Mouse (Mus musculus): ENCODE measurements around the gene Hbs1l.
A peak's percentile ranks its signal among the peaks of the same experiment; 100 is the strongest.
"Not testable (repeated sequence)": the region's sequence is repeated elsewhere in the genome, so short reads cannot be mapped to it uniquely, and the experiment has no call there.

Hbs1l gene

GRCm38 (mm10) chr10:21359086-21359485, 63.3 kb downstream of the Hbs1l start:
- no peak for DNase-seq (ENCODE audit: low spot score in 2 of 2)

DNA sequence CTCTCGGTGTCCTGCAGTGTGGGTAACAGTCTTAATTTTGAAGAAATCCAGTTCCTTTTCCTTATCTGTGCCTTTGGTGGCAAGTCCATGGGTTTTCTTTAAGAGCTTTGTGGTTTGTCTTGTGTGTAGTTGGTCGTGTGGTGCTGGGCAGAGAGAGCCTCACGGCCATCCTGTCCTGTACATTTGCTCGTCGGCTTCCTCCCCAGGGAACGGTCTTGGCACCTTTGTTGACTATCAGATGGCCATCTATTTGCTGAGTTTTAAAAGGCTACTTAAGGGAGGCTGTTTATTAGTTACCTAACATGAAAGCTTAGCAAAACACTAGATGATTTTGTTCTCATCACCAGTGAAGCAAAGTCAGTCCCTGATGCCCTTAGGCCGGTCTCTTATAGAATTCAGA, 66.1 kb downstream of the Hbs1l start:
- no peak for DNase-seq (ENCODE audit: low spot score in 2 of 2)

- DNase-seq (ENCODE audit: low spot score in 2 of 2) = no peak
These were observed 67.5 kb downstream of the Hbs1l start for GRCm38 (mm10) chr10:21363297-21363696.

GRCm38 (mm10) chr10:21364946-21365345, 69.2 kb downstream of the Hbs1l start:
- DNase-seq (ENCODE audit: low spot score in 2 of 2) = no peak

DNA sequence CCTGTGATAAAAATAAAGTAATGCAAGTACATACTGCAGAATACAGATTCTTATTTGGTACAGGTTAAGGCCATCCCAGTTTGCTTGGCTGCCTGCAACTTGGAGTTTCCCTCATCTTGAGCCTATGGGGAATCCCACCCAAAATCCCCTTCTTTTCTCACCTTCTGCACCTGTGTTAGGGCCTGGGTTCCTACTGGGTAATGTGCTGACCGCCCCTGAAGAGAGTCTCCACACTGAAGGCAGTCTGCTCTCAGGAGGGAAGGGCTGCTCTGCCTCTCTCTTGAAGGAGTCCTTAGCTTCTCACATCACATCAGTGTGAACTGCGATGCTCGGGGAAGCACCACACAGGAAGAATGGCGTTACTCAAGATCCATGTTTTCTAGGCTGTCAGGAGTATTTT, 70.1 kb downstream of the Hbs1l start:
- DNase-seq (ENCODE audit: low spot score in 2 of 2) = no peak

DNA sequence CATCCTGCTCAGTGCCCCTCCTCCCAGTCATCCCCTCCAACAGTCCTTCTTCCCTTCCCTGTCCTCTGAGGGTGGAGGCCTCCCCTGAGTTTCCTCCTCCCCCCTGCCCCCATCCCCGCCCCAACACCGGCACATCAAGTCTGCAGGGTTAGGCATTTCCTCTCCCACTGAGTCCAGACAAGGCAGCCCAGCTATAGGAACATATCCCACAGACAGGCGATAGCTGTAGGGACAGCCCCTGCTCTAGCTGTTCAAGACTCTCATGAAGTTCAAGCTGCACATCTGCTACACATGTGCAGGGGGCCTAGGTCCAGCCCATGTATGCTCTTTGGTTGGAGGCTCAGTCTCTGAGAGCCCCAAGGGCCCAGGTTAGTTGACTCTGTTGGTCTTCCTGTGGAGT, 70.7 kb downstream of the Hbs1l start:
- no peak for DNase-seq (ENCODE audit: low spot score in 2 of 2)

- no peak for DNase-seq (ENCODE audit: low spot score in 2 of 2)
These were observed 71.7 kb downstream of the Hbs1l start for GRCm38 (mm10) chr10:21367481-21367880.

DNA sequence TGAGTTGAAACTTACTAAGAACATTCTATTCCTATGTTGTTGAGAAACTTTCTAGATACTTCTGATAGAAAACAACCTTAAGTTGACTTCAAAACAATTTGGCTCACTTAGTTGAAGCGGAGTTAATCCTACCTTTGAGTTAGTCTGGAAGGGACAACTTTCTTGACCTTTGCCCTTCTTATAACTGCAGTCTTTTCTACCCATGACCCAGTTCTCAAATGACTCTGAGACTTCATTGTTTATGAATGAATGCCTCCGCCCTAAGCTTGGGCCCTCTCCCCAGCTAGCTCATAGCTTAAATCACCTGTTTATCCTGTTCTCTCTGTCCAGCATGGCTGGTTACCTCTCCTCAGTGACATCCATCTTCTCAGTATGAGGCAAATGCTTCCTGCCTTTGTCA, 73.8 kb downstream of the Hbs1l start:
- DNase-seq (ENCODE audit: low spot score in 2 of 2) = no peak

- DNase-seq (ENCODE audit: low spot score in 2 of 2) = no peak
These were observed 76.5 kb downstream of the Hbs1l start for GRCm38 (mm10) chr10:21372271-21372670.

DNA sequence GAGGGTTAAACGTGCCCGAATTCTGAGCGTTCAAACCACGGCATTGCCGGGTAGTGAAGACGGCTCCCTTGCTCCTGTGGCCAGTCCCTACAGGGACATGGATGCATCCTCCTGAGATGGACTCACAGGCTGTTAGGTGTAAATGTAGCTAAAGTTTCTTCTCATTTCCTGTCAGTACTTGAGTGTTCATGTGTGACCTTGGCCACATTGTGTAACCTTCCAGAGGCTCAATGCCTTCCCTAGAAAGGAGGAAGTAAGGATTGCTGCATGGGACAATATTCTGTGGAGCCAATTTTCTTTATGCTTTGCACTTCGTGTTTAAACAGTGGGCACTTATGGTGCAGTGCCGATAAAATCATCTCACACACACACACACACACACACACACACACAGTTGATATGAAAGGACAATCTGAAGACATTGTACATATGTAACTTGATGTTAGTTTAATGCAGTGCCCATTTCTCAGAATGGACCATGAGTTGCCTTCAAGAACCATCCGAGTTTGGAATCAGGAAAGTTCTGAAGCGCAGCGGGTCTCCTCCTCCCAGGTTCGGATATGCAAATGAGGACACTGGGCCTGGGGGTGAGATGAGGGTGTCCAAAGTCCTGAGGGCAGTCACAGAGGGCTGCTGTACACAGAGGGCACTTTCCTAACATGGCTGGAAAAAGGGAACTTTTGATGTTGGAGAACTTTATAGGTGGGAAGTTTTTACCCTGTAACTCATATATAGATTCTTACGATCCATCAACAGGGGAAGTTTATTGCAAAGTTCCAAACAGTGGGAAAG, 81.1 kb downstream of the Hbs1l start, which contains the start of gene Aldh8a1:
Gene Aldh8a1, plus strand, starts transcription at position 610 of the 792 bp plus-strand sequence.
- no peak for DNase-seq (ENCODE audit: low spot score in 2 of 2)

GRCm38 (mm10) chr10:21378196-21378944, 82.6 kb downstream of the Hbs1l start:
- DNase-seq (ENCODE audit: low spot score in 2 of 2) = peak in 1 of 2 experiments; percentile 12

GRCm38 (mm10) chr10:21382914-21383313, 87.1 kb downstream of the Hbs1l start:
- peak in 1 of 2 experiments; percentile 18 for DNase-seq (ENCODE audit: low spot score in 2 of 2)

GRCm38 (mm10) chr10:21385111-21385663, 89.4 kb downstream of the Hbs1l start:
- no peak for DNase-seq (ENCODE audit: low spot score in 2 of 2)

DNA sequence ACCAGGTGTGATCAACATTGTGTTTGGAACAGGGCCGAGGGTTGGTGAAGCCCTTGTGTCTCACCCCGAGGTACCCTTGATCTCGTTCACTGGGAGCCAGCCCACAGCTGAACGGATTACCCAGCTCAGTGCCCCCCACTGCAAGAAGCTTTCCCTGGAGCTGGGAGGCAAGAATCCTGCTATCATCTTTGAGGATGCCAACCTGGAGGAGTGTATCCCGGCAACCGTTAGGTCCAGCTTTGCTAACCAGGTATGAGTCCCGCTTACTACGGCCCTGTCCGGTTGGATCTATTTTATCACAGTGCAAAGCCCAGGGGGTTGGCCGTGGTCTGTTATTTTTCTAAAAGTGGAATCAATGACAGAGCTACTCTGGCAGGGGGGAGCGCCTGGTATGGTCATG, 93.3 kb downstream of the Hbs1l start:
- no peak for DNase-seq (ENCODE audit: low spot score in 2 of 2)

- no peak for DNase-seq (ENCODE audit: low spot score in 2 of 2)
These were observed 94.7 kb downstream of the Hbs1l start for GRCm38 (mm10) chr10:21390440-21390839.

GRCm38 (mm10) chr10:21391286-21391685, 95.5 kb downstream of the Hbs1l start:
- DNase-seq (ENCODE audit: low spot score in 2 of 2) = no peak

GRCm38 (mm10) chr10:21393390-21393789, 97.6 kb downstream of the Hbs1l start:
- no peak for DNase-seq (ENCODE audit: low spot score in 2 of 2)

GRCm38 (mm10) chr10:21395426-21396139, 99.8 kb downstream of the Hbs1l start:
- no peak for DNase-seq (ENCODE audit: low spot score in 2 of 2)

- not testable (repeated sequence) for DNase-seq (ENCODE audit: low spot score in 2 of 2)
These were observed 103.2 kb downstream of the Hbs1l start for GRCm38 (mm10) chr10:21398873-21399425.

DNA sequence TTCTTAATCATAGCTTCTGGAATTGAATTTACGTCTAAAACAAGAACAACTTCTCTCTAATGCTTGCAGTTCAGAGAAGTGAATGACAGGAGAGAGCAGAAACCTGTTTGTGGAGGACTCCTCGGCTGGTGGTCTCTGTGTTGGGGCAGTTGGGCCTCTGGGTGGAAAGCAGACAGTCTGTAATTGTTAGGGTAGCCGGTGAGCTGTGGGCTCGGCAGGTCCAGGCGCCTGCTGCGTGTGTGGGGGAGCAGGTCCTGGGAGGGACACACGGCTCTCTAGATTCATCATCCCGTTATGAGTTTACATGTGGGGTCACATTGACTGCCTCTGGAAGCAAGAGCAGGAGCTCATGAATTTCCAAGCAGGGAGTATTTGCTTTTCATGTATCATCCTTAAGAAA, 103.8 kb downstream of the Hbs1l start:
- no peak for DNase-seq (ENCODE audit: low spot score in 2 of 2)

GRCm38 (mm10) chr10:21400031-21400430, 104.3 kb downstream of the Hbs1l start:
- no peak for DNase-seq (ENCODE audit: low spot score in 2 of 2)

- no peak for DNase-seq (ENCODE audit: low spot score in 2 of 2)
These were observed 104.7 kb downstream of the Hbs1l start for GRCm38 (mm10) chr10:21400453-21400852.
